Mouse (Mus musculus): ENCODE data around the gene Baiap2. TPM values are rescaled to one million over a fixed set of nuclear protein-coding genes. Genes with fewer than 3 reads are reported as not detected.

The Baiap2 gene
- total and polyA plus RNA-seq, 2 experiments from 2014 or later, result 31.1 to 42.3 TPM

- DNase-seq (no peak), ATAC-seq (no peak; the same call in 1 of the 2 replicates)
- no peak overlapping the region for H3K27ac ChIP-seq (ENCODE audit: low read depth, low read length)
- no peak overlapping the region for H3K4me3 ChIP-seq (ENCODE audit: low read depth, low read length)
- H3K36me3 ChIP-seq (ENCODE audit: insufficient read depth), result no peaks in the 10 kb centered on the region
- H3K27me3 ChIP-seq (ENCODE audit: insufficient read depth, low read length), result no peaks in the 10 kb centered on the region
- WGBS, result 47% methylated on average over 9 of the region's 9 CpGs
- no peaks in the 10 kb centered on the region for H3K4me1 ChIP-seq (ENCODE audit: insufficient read depth)
- H3K4me2 ChIP-seq (ENCODE audit: low read depth), result no peak overlapping the region
- no peak for TF ChIP-seq CTCF (IDR thresholded peaks at IDR 0.05; ENCODE audit: low read depth)
- no peaks in the 10 kb centered on the region for H3K9me3 ChIP-seq (ENCODE audit: low read length)
- H3K9ac ChIP-seq, result no peak overlapping the region
Observed at GRCm38 (mm10) chr11:120029431-120030144, 87.0 kb downstream of the Baiap2 start.

- TF ChIP-seq CTCF (IDR thresholded peaks at IDR 0.05; ENCODE audit: low read depth), result peak; percentile 73
- Histone ChIP-seq H3K4me1 (ENCODE audit: insufficient read depth) (no peaks in the 10 kb centered on the region), H3K27me3 (ENCODE audit: insufficient read depth, low read length) (no peaks in the 10 kb centered on the region), H3K9me3 (ENCODE audit: low read length) (no peaks in the 10 kb centered on the region), H3K4me3 (ENCODE audit: low read depth, low read length) (no peak overlapping the region), H3K4me2 (ENCODE audit: low read depth) (no peak overlapping the region), H3K27ac (ENCODE audit: low read depth, low read length) (no peak overlapping the region), H3K36me3 (ENCODE audit: insufficient read depth) (no peaks in the 10 kb centered on the region), H3K9ac (no peak overlapping the region)
- 37% methylated on average over 10 of the region's 10 CpGs for WGBS
- peak; percentile 65 for DNase-seq
- peak; percentile 42; the same call in 1 of the 2 replicates for ATAC-seq
Observed at GRCm38 (mm10) chr11:120030145-120030901, 87.8 kb downstream of the Baiap2 start.

- H3K9me3 ChIP-seq (ENCODE audit: low read length), result no peaks in the 10 kb centered on the region
Observed at GRCm38 (mm10) chr11:120032052-120032451, 89.5 kb downstream of the Baiap2 start.

GRCm38 (mm10) chr11:120033473-120033872 is 90.9 kb downstream of the Baiap2 start:
- Histone ChIP-seq H3K27ac (ENCODE audit: low read depth, low read length) (no peak overlapping the region), H3K4me1 (ENCODE audit: insufficient read depth) (no peaks in the 10 kb centered on the region), H3K9me3 (ENCODE audit: low read length) (no peaks in the 10 kb centered on the region), H3K27me3 (ENCODE audit: insufficient read depth, low read length) (no peaks in the 10 kb centered on the region), H3K4me3 (ENCODE audit: low read depth, low read length) (no peak overlapping the region), H3K4me2 (ENCODE audit: low read depth) (no peak overlapping the region), H3K9ac (no peak overlapping the region), H3K36me3 (ENCODE audit: insufficient read depth) (no peaks in the 10 kb centered on the region)
- TF ChIP-seq CTCF (IDR thresholded peaks at IDR 0.05; ENCODE audit: low read depth), result no peak
- 72% methylated on average over 3 of the region's 3 CpGs for WGBS
- ATAC-seq (no peak), DNase-seq (no peak)

More at GRCm38 (mm10) chr11:120032052-120032451, 89.5 kb downstream of the Baiap2 start:
- H3K9ac ChIP-seq, result no peak overlapping the region
- H3K4me2 ChIP-seq (ENCODE audit: low read depth), result no peak overlapping the region
- DNase-seq (no peak), ATAC-seq (no peak)
- H3K4me3 ChIP-seq (ENCODE audit: low read depth, low read length), result no peak overlapping the region
- WGBS, result 61% methylated on average over 8 of the region's 8 CpGs
- no peaks in the 10 kb centered on the region for H3K4me1 ChIP-seq (ENCODE audit: insufficient read depth)
- TF ChIP-seq CTCF (IDR thresholded peaks at IDR 0.05; ENCODE audit: low read depth), result no peak
- H3K36me3 ChIP-seq (ENCODE audit: insufficient read depth), result no peaks in the 10 kb centered on the region
- H3K27me3 ChIP-seq (ENCODE audit: insufficient read depth, low read length), result no peaks in the 10 kb centered on the region
- H3K27ac ChIP-seq (ENCODE audit: low read depth, low read length), result no peak overlapping the region

- Histone ChIP-seq H3K4me1 (ENCODE audit: insufficient read depth) (no peaks in the 10 kb centered on the region), H3K9me3 (ENCODE audit: low read length) (no peaks in the 10 kb centered on the region), H3K27me3 (ENCODE audit: insufficient read depth, low read length) (no peaks in the 10 kb centered on the region), H3K9ac (no peak overlapping the region), H3K36me3 (ENCODE audit: insufficient read depth) (no peaks in the 10 kb centered on the region), H3K4me2 (ENCODE audit: low read depth) (no peak overlapping the region), H3K27ac (ENCODE audit: low read depth, low read length) (no peak overlapping the region), H3K4me3 (ENCODE audit: low read depth, low read length) (no peak overlapping the region)
- no peak for TF ChIP-seq CTCF (IDR thresholded peaks at IDR 0.05; ENCODE audit: low read depth)
- DNase-seq (no peak), ATAC-seq (no peak)
- WGBS, result 30% methylated on average over 3 of the region's 3 CpGs
Observed at GRCm38 (mm10) chr11:120034306-120034705, 91.7 kb downstream of the Baiap2 start.

- H3K36me3 ChIP-seq (ENCODE audit: insufficient read depth), result no peaks in the 10 kb centered on the region
- H3K4me3 ChIP-seq (ENCODE audit: low read depth, low read length), result no peak overlapping the region
- H3K4me1 ChIP-seq (ENCODE audit: insufficient read depth), result no peaks in the 10 kb centered on the region
- ATAC-seq (no peak), DNase-seq (no peak)
- H3K4me2 ChIP-seq (ENCODE audit: low read depth), result no peak overlapping the region
- no peak overlapping the region for H3K9ac ChIP-seq
- H3K27me3 ChIP-seq (ENCODE audit: insufficient read depth, low read length), result no peaks in the 10 kb centered on the region
- no peak for TF ChIP-seq CTCF (IDR thresholded peaks at IDR 0.05; ENCODE audit: low read depth)
- H3K9me3 ChIP-seq (ENCODE audit: low read length), result no peaks in the 10 kb centered on the region
- no peak overlapping the region for H3K27ac ChIP-seq (ENCODE audit: low read depth, low read length)
- 75% methylated on average over 5 of the region's 5 CpGs for WGBS
Observed at GRCm38 (mm10) chr11:120034762-120035161, 92.2 kb downstream of the Baiap2 start.

GRCm38 (mm10) chr11:120039581-120039980 is 97.0 kb downstream of the Baiap2 start:
- ATAC-seq, result peak; percentile 41
- Histone ChIP-seq H3K4me3 (ENCODE audit: low read depth, low read length) (no peak overlapping the region), H3K9me3 (ENCODE audit: low read length) (no peaks in the 10 kb centered on the region), H3K36me3 (ENCODE audit: insufficient read depth) (no peaks in the 10 kb centered on the region), H3K27ac (ENCODE audit: low read depth, low read length) (peak overlapping the region; percentile 22; the same call in 1 of the 2 replicates), H3K27me3 (ENCODE audit: insufficient read depth, low read length) (no peaks in the 10 kb centered on the region), H3K4me1 (ENCODE audit: insufficient read depth) (peaks cover 6% of the 10 kb centered on the region; the same call in 1 of the 2 replicates), H3K9ac (no peak overlapping the region), H3K4me2 (ENCODE audit: low read depth) (no peak overlapping the region)
- no peak for DNase-seq
- TF ChIP-seq CTCF (IDR thresholded peaks at IDR 0.05; ENCODE audit: low read depth), result no peak
- WGBS, result 23% methylated on average over 4 of the region's 4 CpGs
